Mouse (Mus musculus) liver, postnatal 0 days (tissue): ENCODE data around the gene Rfc2.

Experiments
- CTCF ChIP-seq: sonication (generic); IDR thresholded peaks from 2 replicates; pipeline ENCODE4 v1.5.1; 2016; ENCODE audit warnings: antibody characterized with exemption, low read depth
- EP300 ChIP-seq: IDR thresholded peaks from 2 replicates; pipeline ENCODE4 v1.6.1; 2016; ENCODE audit warnings: antibody characterized with exemption, low read depth, mild to moderate bottlenecking

GRCm38 (mm10) chr5:134572508-134573214 lies 8.5 kb upstream of the Rfc2 start:
- TF ChIP-seq CTCF: no peak
- no peak for TF ChIP-seq EP300
